Mouse (Mus musculus): Measurements from ENCODE around the gene Gamt. TPM values are rescaled to one million over a fixed set of nuclear protein-coding genes. Genes with fewer than 3 reads are reported as not detected.

Gene Gamt
- polyA plus RNA-seq, 2 experiments = 74.1 to 90.8 TPM

- H3K27ac ChIP-seq (replicated peaks; ENCODE audit: low read depth, low read length) = no peak overlapping the region
- no peaks in the 10 kb centered on the region for H3K36me3 ChIP-seq (ENCODE audit: control insufficient read depth, insufficient read depth, low read length)
- no peak overlapping the region for H3K9ac ChIP-seq (ENCODE audit: low read depth, low read length, severe bottlenecking)
- H3K9me3 ChIP-seq (ENCODE audit: control insufficient read depth, low read length) = no peaks in the 10 kb centered on the region
- ATAC-seq (ENCODE audit: low FRiP score, low read depth) (no peak), DNase-seq (ENCODE audit: low spot score) (no peak)
- TF ChIP-seq POLR2A (IDR thresholded peaks at IDR 0.05; ENCODE audit: borderline replicate concordance, extremely low read depth, insufficient read depth, insufficient read length) = no peak
- no peak overlapping the region for H3K4me2 ChIP-seq (replicated peaks; ENCODE audit: low read depth, low read length, severe bottlenecking)
- 67% methylated on average over 8 of the region's 10 CpGs for WGBS
- H3K27me3 ChIP-seq (ENCODE audit: control insufficient read depth, insufficient read depth, low read length) = peaks cover 67% of the 10 kb centered on the region
- no peak overlapping the region for H3K4me3 ChIP-seq (replicated peaks; ENCODE audit: low read length)
- peaks cover 4% of the 10 kb centered on the region for H3K4me1 ChIP-seq (ENCODE audit: control insufficient read depth, insufficient read depth, low read length)
Observed at GRCm38 (mm10) chr10:80301256-80302081, 40.7 kb upstream of the Gamt start.

DNA sequence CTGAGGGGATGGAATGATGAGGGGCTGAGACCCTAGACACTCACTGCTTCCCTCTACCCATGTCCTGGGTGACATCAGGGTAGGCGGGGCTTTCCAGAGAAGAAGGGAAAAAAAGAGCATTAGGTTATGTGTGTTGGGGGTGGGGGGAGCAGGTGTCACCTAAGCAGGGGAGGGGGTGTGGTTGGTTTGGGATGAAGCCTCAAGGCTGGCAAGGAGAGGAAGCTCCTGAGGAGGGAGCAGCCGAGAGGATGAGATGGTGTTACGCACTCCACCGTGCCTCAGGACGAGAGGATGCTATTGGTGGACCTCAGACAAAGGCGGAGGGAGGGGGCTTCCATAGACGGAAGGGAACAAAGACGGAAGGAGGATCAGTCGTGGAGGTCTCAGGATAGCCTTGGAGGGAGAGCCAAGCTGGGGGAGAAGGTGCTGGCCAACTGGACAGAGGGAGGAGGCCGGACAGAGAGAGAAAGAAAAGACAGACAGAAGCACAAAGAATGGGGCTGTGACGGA lies 39.9 kb upstream of the Gamt start:
- 30% methylated on average over 11 of the region's 11 CpGs for WGBS
- peaks cover 9% of the 10 kb centered on the region for H3K4me1 ChIP-seq (ENCODE audit: control insufficient read depth, insufficient read depth, low read length)
- ATAC-seq (ENCODE audit: low FRiP score, low read depth) = no peak
- no peak overlapping the region for H3K27ac ChIP-seq (replicated peaks; ENCODE audit: low read depth, low read length)
- H3K36me3 ChIP-seq (ENCODE audit: control insufficient read depth, insufficient read depth, low read length) = no peaks in the 10 kb centered on the region
- H3K4me3 ChIP-seq (replicated peaks; ENCODE audit: low read length) = no peak overlapping the region
- H3K9ac ChIP-seq (ENCODE audit: low read depth, low read length, severe bottlenecking) = no peak overlapping the region
- TF ChIP-seq POLR2A (IDR thresholded peaks at IDR 0.05; ENCODE audit: borderline replicate concordance, extremely low read depth, insufficient read depth, insufficient read length) = no peak
- H3K4me2 ChIP-seq (replicated peaks; ENCODE audit: low read depth, low read length, severe bottlenecking) = no peak overlapping the region
- DNase-seq (ENCODE audit: low spot score) = no peak
- peaks cover 60% of the 10 kb centered on the region for H3K27me3 ChIP-seq (ENCODE audit: control insufficient read depth, insufficient read depth, low read length)
- no peaks in the 10 kb centered on the region for H3K9me3 ChIP-seq (ENCODE audit: control insufficient read depth, low read length)

- TF ChIP-seq POLR2A (IDR thresholded peaks at IDR 0.05; ENCODE audit: borderline replicate concordance, extremely low read depth, insufficient read depth, insufficient read length) = no peak
- WGBS = 55% methylated on average over 10 of the region's 10 CpGs
- H3K9me3 ChIP-seq (ENCODE audit: control insufficient read depth, low read length) = no peaks in the 10 kb centered on the region
- peaks cover 3% of the 10 kb centered on the region; the same call in 1 of the 2 replicates for H3K36me3 ChIP-seq (ENCODE audit: control insufficient read depth, insufficient read depth, low read length)
- H3K27me3 ChIP-seq (ENCODE audit: control insufficient read depth, insufficient read depth, low read length) = peaks cover 51% of the 10 kb centered on the region
- no peak overlapping the region for H3K9ac ChIP-seq (ENCODE audit: low read depth, low read length, severe bottlenecking)
- no peak overlapping the region for H3K27ac ChIP-seq (replicated peaks; ENCODE audit: low read depth, low read length)
- H3K4me3 ChIP-seq (replicated peaks; ENCODE audit: low read length) = no peak overlapping the region
- peaks cover 13% of the 10 kb centered on the region for H3K4me1 ChIP-seq (ENCODE audit: control insufficient read depth, insufficient read depth, low read length)
- no peak overlapping the region for H3K4me2 ChIP-seq (replicated peaks; ENCODE audit: low read depth, low read length, severe bottlenecking)
- ATAC-seq (ENCODE audit: low FRiP score, low read depth) (no peak), DNase-seq (ENCODE audit: low spot score) (no peak)
Observed at GRCm38 (mm10) chr10:80299824-80300223, 39.0 kb upstream of the Gamt start.

GRCm38 (mm10) chr10:80299301-80299700 lies 38.5 kb upstream of the Gamt start:
- TF ChIP-seq POLR2A (IDR thresholded peaks at IDR 0.05; ENCODE audit: borderline replicate concordance, extremely low read depth, insufficient read depth, insufficient read length) = no peak
- WGBS = 7% methylated on average over 14 of the region's 15 CpGs
- Histone ChIP-seq H3K4me1 (ENCODE audit: control insufficient read depth, insufficient read depth, low read length) (peaks cover 13% of the 10 kb centered on the region), H3K27me3 (ENCODE audit: control insufficient read depth, insufficient read depth, low read length) (peaks cover 46% of the 10 kb centered on the region), H3K27ac (replicated peaks; ENCODE audit: low read depth, low read length) (no peak overlapping the region), H3K4me3 (replicated peaks; ENCODE audit: low read length) (peak overlapping the region; percentile 16), H3K36me3 (ENCODE audit: control insufficient read depth, insufficient read depth, low read length) (peaks cover 8% of the 10 kb centered on the region), H3K9me3 (ENCODE audit: control insufficient read depth, low read length) (no peaks in the 10 kb centered on the region), H3K9ac (ENCODE audit: low read depth, low read length, severe bottlenecking) (0 out of 2 replicates have a peak overlapping the region, but pooled peaks have one; percentile 31), H3K4me2 (replicated peaks; ENCODE audit: low read depth, low read length, severe bottlenecking) (peak overlapping the region; percentile 33; the same call in 1 of the 2 replicates)
- ATAC-seq (ENCODE audit: low FRiP score, low read depth) (no peak), DNase-seq (ENCODE audit: low spot score) (no peak)

GRCm38 (mm10) chr10:80298571-80299281 lies 37.9 kb upstream of the Gamt start:
- 4% methylated on average over 22 of the region's 26 CpGs for WGBS
- peaks cover 41% of the 10 kb centered on the region for H3K27me3 ChIP-seq (ENCODE audit: control insufficient read depth, insufficient read depth, low read length)
- DNase-seq (ENCODE audit: low spot score) (no peak), ATAC-seq (ENCODE audit: low FRiP score, low read depth) (peak; percentile 35; the same call in 1 of the 2 replicates)
- peak overlapping the region; percentile 16 for H3K4me3 ChIP-seq (replicated peaks; ENCODE audit: low read length)
- no peaks in the 10 kb centered on the region for H3K9me3 ChIP-seq (ENCODE audit: control insufficient read depth, low read length)
- TF ChIP-seq POLR2A (IDR thresholded peaks at IDR 0.05; ENCODE audit: borderline replicate concordance, extremely low read depth, insufficient read depth, insufficient read length) = 0 out of 2 replicates have a peak, but pooled peaks have one; percentile 19
- H3K27ac ChIP-seq (replicated peaks; ENCODE audit: low read depth, low read length) = no peak overlapping the region
- peaks cover 13% of the 10 kb centered on the region for H3K4me1 ChIP-seq (ENCODE audit: control insufficient read depth, insufficient read depth, low read length)
- 0 out of 2 replicates have a peak overlapping the region, but pooled peaks have one; percentile 31 for H3K9ac ChIP-seq (ENCODE audit: low read depth, low read length, severe bottlenecking)
- peak overlapping the region; percentile 33; the same call in 1 of the 2 replicates for H3K4me2 ChIP-seq (replicated peaks; ENCODE audit: low read depth, low read length, severe bottlenecking)
- peaks cover 14% of the 10 kb centered on the region for H3K36me3 ChIP-seq (ENCODE audit: control insufficient read depth, insufficient read depth, low read length)

All from limb, embryonic 14.5 days (tissue).